Mouse (Mus musculus) monocyte, adult 5-6 weeks (primary cell): ENCODE data around the gene Cd69. TPM values are rescaled to one million over a fixed set of nuclear protein-coding genes. Genes with fewer than 3 reads are reported as not detected.
A peak's percentile ranks its signal among the peaks of the same experiment; 100 is the strongest.

Experiments
- ATAC-seq: fragments of 153-309, 156-312 bp; replicated peaks from 2 replicates; pipeline ENCODE4 v1.8.0; 2017; ENCODE audit warnings: mild to moderate bottlenecking; ENCODE audit not compliant: low TSS enrichment, insufficient number of reproducible peaks, severe bottlenecking, poor library complexity, low FRiP score
- total RNA-seq: library from RNA; stranded (forward); fragments of 200-1000, 200-491, 200-594 nt; gene quantifications from 3 replicates; pipeline ENCODE4 v1.2.3, GENCODE M21; 2017

Gene Cd69
- total RNA-seq, 1 experiment from 2014 or later, result 301 TPM

GRCm38 (mm10) chr6:129232005-129232841 lies 43.0 kb downstream of the Cd69 start:
- ATAC-seq, result no peak

DNA sequence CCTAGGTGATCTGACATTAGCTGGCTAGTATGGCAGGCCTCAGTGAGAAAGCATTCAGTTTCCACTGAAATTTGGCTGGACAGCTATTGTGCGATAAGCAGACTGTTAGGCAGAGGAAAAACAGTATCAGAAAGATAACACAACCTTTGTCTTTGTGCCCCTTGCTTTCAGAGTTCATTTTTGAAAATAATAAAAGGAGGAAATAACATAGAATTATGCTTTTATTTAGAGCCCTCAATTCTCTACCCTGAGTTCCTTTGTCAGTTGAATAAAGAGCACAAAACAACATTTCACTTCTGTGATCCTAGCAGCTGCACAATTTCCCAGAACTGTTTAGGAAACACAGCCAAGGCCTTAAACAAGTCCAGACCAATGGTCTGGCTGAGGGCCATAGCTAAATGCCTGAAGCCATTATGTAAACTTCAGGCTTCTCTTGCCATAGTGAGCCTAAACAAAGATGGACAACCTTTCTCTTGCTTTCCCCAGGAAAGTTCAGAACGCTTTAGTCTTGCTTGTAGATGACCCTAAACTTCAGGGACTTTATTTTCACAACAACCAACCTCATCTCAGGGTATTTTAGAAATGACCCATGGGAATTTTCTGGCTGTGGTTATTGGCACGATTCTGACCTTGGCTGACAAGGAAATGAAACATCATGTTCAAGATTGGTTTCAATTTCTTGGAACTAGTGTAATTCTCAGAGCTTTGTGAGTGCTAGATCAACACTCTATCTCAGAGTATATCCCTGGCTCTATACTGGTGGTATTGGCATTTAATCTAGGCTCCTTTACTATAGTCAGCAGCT lies 45.3 kb downstream of the Cd69 start:
- ATAC-seq, result no peak

DNA sequence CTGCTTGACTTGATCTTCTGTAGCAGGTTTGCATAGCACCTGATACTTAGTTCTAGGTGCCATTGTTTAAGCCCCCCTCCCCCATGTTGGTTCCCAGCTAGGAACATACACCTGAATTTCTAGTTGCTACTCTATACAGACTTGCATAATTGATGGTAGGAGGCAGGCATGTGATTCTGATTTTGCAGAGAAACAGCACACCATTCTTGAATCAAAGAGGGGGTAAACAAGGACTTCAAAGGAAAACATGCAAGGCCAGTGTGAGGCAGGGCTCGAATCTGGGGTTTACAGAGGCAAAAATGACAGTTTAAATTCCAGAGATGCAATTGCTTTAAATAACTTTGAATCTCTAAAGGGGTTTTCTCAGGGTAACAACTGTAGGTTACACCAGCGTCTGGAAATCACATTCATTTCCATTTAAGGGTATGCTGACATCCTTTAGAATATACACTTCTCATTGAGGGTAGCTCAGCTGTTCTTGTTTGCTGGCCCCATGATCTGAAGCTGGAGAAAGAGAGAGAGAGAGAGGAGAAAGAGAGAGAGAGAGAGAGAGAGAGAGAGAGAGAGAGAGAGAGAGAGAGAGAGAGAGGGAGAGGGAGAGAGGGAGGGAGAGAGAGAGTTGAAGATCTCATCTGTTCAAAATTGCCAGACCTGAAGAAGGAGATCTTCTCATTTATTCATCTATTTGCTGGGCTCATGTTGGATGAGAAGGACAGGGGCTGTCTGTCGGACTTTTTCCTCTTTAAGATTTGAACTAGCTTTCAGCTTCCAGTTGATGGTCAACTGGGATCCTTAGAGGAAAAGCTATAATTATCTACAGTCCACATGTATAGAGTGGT lies 46.1 kb downstream of the Cd69 start:
- no peak for ATAC-seq

GRCm38 (mm10) chr6:129225078-129225477 lies 50.2 kb downstream of the Cd69 start:
- ATAC-seq, result peak; percentile 27; the same call in 1 of the 2 replicates

DNA sequence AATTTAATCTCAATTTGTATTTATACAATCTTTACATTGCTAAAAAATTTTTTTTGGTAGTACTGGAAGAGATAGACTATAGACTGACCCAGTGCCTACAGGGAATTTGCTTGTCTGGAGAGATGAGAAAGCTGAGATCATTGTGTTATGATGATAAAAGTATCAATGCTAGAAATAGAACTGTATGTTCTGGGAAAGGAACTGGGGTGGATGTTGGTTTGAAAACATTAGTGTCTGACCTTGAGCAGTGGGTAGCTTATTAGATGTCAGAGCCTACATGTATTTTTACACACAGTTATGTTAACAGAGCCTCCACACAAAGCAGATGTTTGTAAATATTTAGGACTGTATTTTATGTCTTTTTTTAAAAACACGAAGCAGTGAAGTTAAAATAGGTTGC lies 51.1 kb downstream of the Cd69 start:
- no peak for ATAC-seq

- ATAC-seq, result no peak
Observed at GRCm38 (mm10) chr6:129223611-129224010, 51.6 kb downstream of the Cd69 start.

DNA sequence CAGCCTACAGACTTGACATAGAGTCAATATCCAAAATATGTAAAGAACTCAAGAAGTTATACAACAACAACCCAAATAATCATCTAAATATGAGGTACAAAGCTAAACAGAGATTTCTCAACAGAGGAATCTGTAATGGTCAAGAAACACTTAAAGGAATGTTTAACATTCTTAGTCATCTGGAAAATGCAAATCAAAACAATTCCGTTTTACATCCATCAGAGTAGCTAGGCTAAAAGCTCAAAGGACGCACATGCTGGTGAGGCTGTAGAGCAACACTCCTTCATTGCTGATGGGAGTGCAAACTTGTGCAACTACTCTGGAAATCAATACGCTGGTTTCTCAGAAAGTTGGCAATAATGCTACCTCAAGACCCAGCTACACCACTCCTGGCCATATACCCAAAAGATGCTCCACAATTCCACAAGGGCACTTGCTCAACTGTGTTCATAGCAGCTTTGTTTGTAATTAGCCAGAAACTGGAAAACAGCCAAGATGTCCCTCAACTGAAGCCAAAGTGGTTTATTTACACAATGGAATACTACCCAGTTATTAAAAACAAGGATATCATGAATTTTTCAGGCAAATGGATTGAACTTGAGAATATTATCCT lies 52.9 kb downstream of the Cd69 start:
- ATAC-seq, result no peak

- no peak for ATAC-seq
Observed at GRCm38 (mm10) chr6:129221053-129221452, 54.2 kb downstream of the Cd69 start.

DNA sequence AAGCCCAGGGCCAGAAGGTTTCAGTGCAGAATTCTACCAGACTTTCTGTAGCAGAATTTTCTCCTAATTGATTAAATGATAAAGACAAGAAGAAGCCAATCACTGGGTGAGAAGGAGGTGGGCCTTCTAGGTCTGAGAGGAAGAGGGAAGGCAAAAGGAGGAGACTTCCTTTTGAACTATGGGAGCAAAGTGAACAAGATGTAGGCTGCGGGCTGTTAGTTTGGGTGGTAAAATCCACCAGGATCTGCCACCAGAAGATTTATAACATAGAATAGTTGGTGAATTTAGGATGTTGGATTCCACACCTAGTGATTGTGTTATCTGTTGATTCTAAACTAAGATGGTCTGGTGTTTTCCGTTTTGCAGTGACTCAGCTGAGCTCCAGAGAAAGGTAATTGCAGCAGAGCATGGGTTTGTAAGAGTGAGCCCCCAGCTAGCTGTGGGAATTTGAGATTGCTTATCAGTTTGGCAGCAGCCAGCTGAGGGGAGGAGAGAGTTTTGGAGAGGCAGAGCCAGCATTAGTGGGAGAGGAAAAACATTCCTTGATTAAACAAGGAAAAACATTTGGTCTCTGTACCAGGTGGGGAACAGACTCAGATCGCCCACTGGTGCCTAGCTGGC lies 55.2 kb downstream of the Cd69 start:
- no peak for ATAC-seq

GRCm38 (mm10) chr6:129218191-129218696 lies 57.0 kb downstream of the Cd69 start:
- ATAC-seq, result no peak

Other genes with a start within 250 kb of the Cd69 start
- 14.0 to 119 TPM (median 27.1 TPM) in 3 replicates for gene Klrb1f, start 229.5 kb downstream of the Cd69 start, total RNA-seq
- 0.29 TPM in 1 of 3 replicates, not detected in the others for gene Clec2e, start 174.5 kb downstream of the Cd69 start, total RNA-seq
- gene Clec2d, start 94.8 kb downstream of the Cd69 start, total RNA-seq, result 222 to 328 TPM (median 282 TPM) in 3 replicates
- 0.76 to 0.85 TPM in 2 of 3 replicates, not detected in the other for gene 4922502D21Rik, start 56.4 kb upstream of the Cd69 start, total RNA-seq
- gene Clec12a, start 67.3 kb upstream of the Cd69 start, total RNA-seq, result 95.9 to 190 TPM (median 158 TPM) in 3 replicates
- not detected in 3 replicates for gene Clec12b, start 110.4 kb upstream of the Cd69 start, total RNA-seq
- 4.3 to 125 TPM (median 16.0 TPM) in 3 replicates for gene Clec1b, start 121.9 kb upstream of the Cd69 start, total RNA-seq
- gene Clec9a, start 133.4 kb upstream of the Cd69 start, total RNA-seq, result 2.2 to 5.2 TPM (median 3.1 TPM) in 3 replicates
- 1.1 to 2.3 TPM in 2 of 3 replicates, not detected in the other for gene Clec1a, start 176.6 kb upstream of the Cd69 start, total RNA-seq
- gene Olr1, start 231.7 kb upstream of the Cd69 start, total RNA-seq, result 8.4 to 15.7 TPM (median 11.1 TPM) in 3 replicates
- gene Tmem52b, start 237.1 kb upstream of the Cd69 start, total RNA-seq, result 1.9 TPM in 1 of 3 replicates, not detected in the others